Mouse (Mus musculus) kidney, adult 2 months (tissue): Measurements from ENCODE around the gene Sdk1.

Experiments
- CTCF ChIP-seq: fragments of 200-500 bp; conservative IDR thresholded peaks from 2 replicates; pipeline ENCODE4 v1.5.1; 2011; ENCODE audit warnings: low read depth, mild to moderate bottlenecking, control low read depth, low read length, moderate library complexity, mixed read lengths; ENCODE audit not compliant: insufficient read depth, insufficient read length
- POLR2A ChIP-seq: fragments of 200-500 bp; IDR thresholded peaks from one replicate; pipeline ENCODE4 v1.6.1; 2011; ENCODE audit warnings: low read depth, low read length, control low read depth

DNA sequence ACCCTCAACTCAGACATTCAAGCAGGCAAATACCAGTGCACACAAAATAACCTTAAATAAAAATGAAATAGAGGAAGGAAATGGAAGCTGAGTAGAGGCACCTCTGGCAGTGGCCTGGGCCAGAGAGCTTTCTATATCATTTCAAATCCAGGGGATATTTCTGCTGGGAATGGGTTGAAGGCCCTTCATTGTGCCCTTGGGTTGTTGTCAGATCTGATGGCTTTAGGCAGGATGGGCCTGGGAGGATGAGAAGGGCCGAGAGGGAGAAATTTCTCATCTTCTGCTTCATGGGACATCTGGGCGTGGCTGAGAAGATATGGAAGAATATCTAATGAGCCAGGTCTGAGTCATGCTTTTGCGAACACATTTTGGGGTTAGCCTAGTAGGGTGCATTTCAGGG lies 186.8 kb downstream of the Sdk1 start:
- TF ChIP-seq CTCF (no peak), POLR2A (no peak)
